Mouse (Mus musculus): ENCODE results near the gene Mitf. TPM values are rescaled to one million over a fixed set of nuclear protein-coding genes. Genes with fewer than 3 reads are reported as not detected.

The Mitf gene
- polyA plus RNA-seq, 1 experiment from 2014 or later: 1.4 TPM

- ATAC-seq (ENCODE audit: insufficient read depth, low FRiP score, low TSS enrichment): no peak
- Histone ChIP-seq H3K27ac (ENCODE audit: low read depth, low read length) (no peak overlapping the region), H3K4me3 (ENCODE audit: low read depth, low read length) (no peak overlapping the region), H3K36me3 (ENCODE audit: control insufficient read depth, insufficient read depth, low read length) (no peaks in the 10 kb centered on the region), H3K27me3 (ENCODE audit: control insufficient read depth, insufficient read depth, low read length) (no peaks in the 10 kb centered on the region), H3K4me1 (ENCODE audit: control insufficient read depth, insufficient read depth, low read length) (no peaks in the 10 kb centered on the region), H3K9me3 (ENCODE audit: control insufficient read depth, low read length) (no peaks in the 10 kb centered on the region), H3K9ac (ENCODE audit: low read length) (no peak overlapping the region), H3K4me2 (ENCODE audit: low read depth) (no peak overlapping the region)
- WGBS: 88% methylated on average over 6 of the region's 6 CpGs
- DNase-seq (ENCODE audit: low spot score): no peak
Measured at GRCm38 (mm10) chr6:97782291-97782690, 24.6 kb upstream of the Mitf start.

- Histone ChIP-seq H3K27ac (ENCODE audit: low read depth, low read length) (no peak overlapping the region), H3K36me3 (ENCODE audit: control insufficient read depth, insufficient read depth, low read length) (no peaks in the 10 kb centered on the region), H3K4me1 (ENCODE audit: control insufficient read depth, insufficient read depth, low read length) (no peaks in the 10 kb centered on the region), H3K9me3 (ENCODE audit: control insufficient read depth, low read length) (no peaks in the 10 kb centered on the region), H3K27me3 (ENCODE audit: control insufficient read depth, insufficient read depth, low read length) (no peaks in the 10 kb centered on the region), H3K4me2 (ENCODE audit: low read depth) (no peak overlapping the region), H3K4me3 (ENCODE audit: low read depth, low read length) (no peak overlapping the region), H3K9ac (ENCODE audit: low read length) (no peak overlapping the region)
- no peak for DNase-seq (ENCODE audit: low spot score)
- no peak for ATAC-seq (ENCODE audit: insufficient read depth, low FRiP score, low TSS enrichment)
- 93% methylated on average over 4 of the region's 4 CpGs for WGBS
Measured at GRCm38 (mm10) chr6:97786871-97787270, 20.0 kb upstream of the Mitf start.

GRCm38 (mm10) chr6:97788361-97788974 lies 18.4 kb upstream of the Mitf start:
- no peak for DNase-seq (ENCODE audit: low spot score)
- H3K9me3 ChIP-seq (ENCODE audit: control insufficient read depth, low read length): no peaks in the 10 kb centered on the region
- H3K27ac ChIP-seq (ENCODE audit: low read depth, low read length): no peak overlapping the region
- WGBS: 90% methylated on average over 9 of the region's 9 CpGs
- ATAC-seq (ENCODE audit: insufficient read depth, low FRiP score, low TSS enrichment): no peak
- no peak overlapping the region for H3K9ac ChIP-seq (ENCODE audit: low read length)
- H3K27me3 ChIP-seq (ENCODE audit: control insufficient read depth, insufficient read depth, low read length): no peaks in the 10 kb centered on the region
- H3K4me2 ChIP-seq (ENCODE audit: low read depth): no peak overlapping the region
- no peaks in the 10 kb centered on the region for H3K36me3 ChIP-seq (ENCODE audit: control insufficient read depth, insufficient read depth, low read length)
- no peaks in the 10 kb centered on the region for H3K4me1 ChIP-seq (ENCODE audit: control insufficient read depth, insufficient read depth, low read length)
- H3K4me3 ChIP-seq (ENCODE audit: low read depth, low read length): no peak overlapping the region

- DNase-seq (ENCODE audit: low spot score): no peak
- Histone ChIP-seq H3K9ac (ENCODE audit: low read length) (no peak overlapping the region), H3K4me1 (ENCODE audit: control insufficient read depth, insufficient read depth, low read length) (no peaks in the 10 kb centered on the region), H3K9me3 (ENCODE audit: control insufficient read depth, low read length) (no peaks in the 10 kb centered on the region), H3K36me3 (ENCODE audit: control insufficient read depth, insufficient read depth, low read length) (no peaks in the 10 kb centered on the region), H3K4me2 (ENCODE audit: low read depth) (no peak overlapping the region), H3K27me3 (ENCODE audit: control insufficient read depth, insufficient read depth, low read length) (no peaks in the 10 kb centered on the region), H3K4me3 (ENCODE audit: low read depth, low read length) (no peak overlapping the region), H3K27ac (ENCODE audit: low read depth, low read length) (no peak overlapping the region)
- no peak for ATAC-seq (ENCODE audit: insufficient read depth, low FRiP score, low TSS enrichment)
- WGBS: 74% methylated on average over 7 of the region's 7 CpGs
Measured at GRCm38 (mm10) chr6:97789700-97790099, 17.2 kb upstream of the Mitf start.

- Histone ChIP-seq H3K27me3 (ENCODE audit: control insufficient read depth, insufficient read depth, low read length) (no peaks in the 10 kb centered on the region), H3K4me3 (ENCODE audit: low read depth, low read length) (no peak overlapping the region), H3K4me2 (ENCODE audit: low read depth) (no peak overlapping the region), H3K36me3 (ENCODE audit: control insufficient read depth, insufficient read depth, low read length) (no peaks in the 10 kb centered on the region), H3K4me1 (ENCODE audit: control insufficient read depth, insufficient read depth, low read length) (no peaks in the 10 kb centered on the region), H3K9ac (ENCODE audit: low read length) (no peak overlapping the region), H3K27ac (ENCODE audit: low read depth, low read length) (no peak overlapping the region), H3K9me3 (ENCODE audit: control insufficient read depth, low read length) (no peaks in the 10 kb centered on the region)
- WGBS: 90% methylated on average over 1 of the region's 1 CpGs
- DNase-seq (ENCODE audit: low spot score) (no peak), ATAC-seq (ENCODE audit: insufficient read depth, low FRiP score, low TSS enrichment) (no peak)
Measured at GRCm38 (mm10) chr6:97792104-97792503, 14.7 kb upstream of the Mitf start.

- H3K9me3 ChIP-seq (ENCODE audit: control insufficient read depth, low read length): no peaks in the 10 kb centered on the region
- no peak for ATAC-seq (ENCODE audit: insufficient read depth, low FRiP score, low TSS enrichment)
- no peak overlapping the region for H3K4me2 ChIP-seq (ENCODE audit: low read depth)
- no peaks in the 10 kb centered on the region for H3K4me1 ChIP-seq (ENCODE audit: control insufficient read depth, insufficient read depth, low read length)
- no peak overlapping the region for H3K4me3 ChIP-seq (ENCODE audit: low read depth, low read length)
- no peaks in the 10 kb centered on the region for H3K27me3 ChIP-seq (ENCODE audit: control insufficient read depth, insufficient read depth, low read length)
- DNase-seq (ENCODE audit: low spot score): no peak
- no peak overlapping the region for H3K9ac ChIP-seq (ENCODE audit: low read length)
- H3K27ac ChIP-seq (ENCODE audit: low read depth, low read length): no peak overlapping the region
- 60% methylated on average over 2 of the region's 2 CpGs for WGBS
- no peaks in the 10 kb centered on the region for H3K36me3 ChIP-seq (ENCODE audit: control insufficient read depth, insufficient read depth, low read length)
Measured at GRCm38 (mm10) chr6:97795175-97795574, 11.7 kb upstream of the Mitf start.

- no peak overlapping the region for H3K4me2 ChIP-seq (ENCODE audit: low read depth)
- H3K4me3 ChIP-seq (ENCODE audit: low read depth, low read length): no peak overlapping the region
- H3K9me3 ChIP-seq (ENCODE audit: control insufficient read depth, low read length): no peaks in the 10 kb centered on the region
- ATAC-seq (ENCODE audit: insufficient read depth, low FRiP score, low TSS enrichment) (no peak), DNase-seq (ENCODE audit: low spot score) (no peak)
- no peaks in the 10 kb centered on the region for H3K27me3 ChIP-seq (ENCODE audit: control insufficient read depth, insufficient read depth, low read length)
- 66% methylated on average over 2 of the region's 2 CpGs for WGBS
- H3K27ac ChIP-seq (ENCODE audit: low read depth, low read length): no peak overlapping the region
- H3K4me1 ChIP-seq (ENCODE audit: control insufficient read depth, insufficient read depth, low read length): no peaks in the 10 kb centered on the region
- no peaks in the 10 kb centered on the region for H3K36me3 ChIP-seq (ENCODE audit: control insufficient read depth, insufficient read depth, low read length)
- H3K9ac ChIP-seq (ENCODE audit: low read length): no peak overlapping the region
Measured at GRCm38 (mm10) chr6:97800615-97801014, 6.2 kb upstream of the Mitf start.

GRCm38 (mm10) chr6:97806051-97806450 lies 801 bp upstream of the Mitf start:
- no peak for DNase-seq (ENCODE audit: low spot score)
- Histone ChIP-seq H3K4me2 (ENCODE audit: low read depth) (peak overlapping the region; percentile 99), H3K9ac (ENCODE audit: low read length) (no peak overlapping the region)

GRCm38 (mm10) chr6:97814191-97814590 lies 7.3 kb downstream of the Mitf start:
- H3K9me3 ChIP-seq (ENCODE audit: control insufficient read depth, low read length): no peaks in the 10 kb centered on the region
- 73% methylated on average over 4 of the region's 4 CpGs for WGBS
- H3K4me1 ChIP-seq (ENCODE audit: control insufficient read depth, insufficient read depth, low read length): no peaks in the 10 kb centered on the region
- no peak for ATAC-seq (ENCODE audit: insufficient read depth, low FRiP score, low TSS enrichment)
- no peak for DNase-seq (ENCODE audit: low spot score)
- H3K27me3 ChIP-seq (ENCODE audit: control insufficient read depth, insufficient read depth, low read length): no peaks in the 10 kb centered on the region
- no peak overlapping the region for H3K4me3 ChIP-seq (ENCODE audit: low read depth, low read length)
- no peak overlapping the region for H3K9ac ChIP-seq (ENCODE audit: low read length)
- H3K36me3 ChIP-seq (ENCODE audit: control insufficient read depth, insufficient read depth, low read length): no peaks in the 10 kb centered on the region
- H3K27ac ChIP-seq (ENCODE audit: low read depth, low read length): no peak overlapping the region
- no peak overlapping the region for H3K4me2 ChIP-seq (ENCODE audit: low read depth)

More at GRCm38 (mm10) chr6:97806051-97806450, 801 bp upstream of the Mitf start:
- no peak overlapping the region for H3K27ac ChIP-seq (ENCODE audit: low read depth, low read length)
- no peaks in the 10 kb centered on the region for H3K9me3 ChIP-seq (ENCODE audit: control insufficient read depth, low read length)
- H3K36me3 ChIP-seq (ENCODE audit: control insufficient read depth, insufficient read depth, low read length): no peaks in the 10 kb centered on the region
- ATAC-seq (ENCODE audit: insufficient read depth, low FRiP score, low TSS enrichment): no peak
- peak overlapping the region; percentile 65 for H3K4me3 ChIP-seq (ENCODE audit: low read depth, low read length)
- 63% methylated on average over 5 of the region's 5 CpGs for WGBS
- no peaks in the 10 kb centered on the region for H3K27me3 ChIP-seq (ENCODE audit: control insufficient read depth, insufficient read depth, low read length)
- peaks cover 4% of the 10 kb centered on the region; the same call in 1 of the 2 replicates for H3K4me1 ChIP-seq (ENCODE audit: control insufficient read depth, insufficient read depth, low read length)

Data from neural tube, embryonic 11.5 days (tissue).